Mouse (Mus musculus): Measurements from ENCODE around the gene Mthfd1. TPM values are rescaled to one million over a fixed set of nuclear protein-coding genes. Genes with fewer than 3 reads are reported as not detected.

Mthfd1 gene
- polyA plus RNA-seq, 1 experiment from 2014 or later, result 65.6 TPM

DNA sequence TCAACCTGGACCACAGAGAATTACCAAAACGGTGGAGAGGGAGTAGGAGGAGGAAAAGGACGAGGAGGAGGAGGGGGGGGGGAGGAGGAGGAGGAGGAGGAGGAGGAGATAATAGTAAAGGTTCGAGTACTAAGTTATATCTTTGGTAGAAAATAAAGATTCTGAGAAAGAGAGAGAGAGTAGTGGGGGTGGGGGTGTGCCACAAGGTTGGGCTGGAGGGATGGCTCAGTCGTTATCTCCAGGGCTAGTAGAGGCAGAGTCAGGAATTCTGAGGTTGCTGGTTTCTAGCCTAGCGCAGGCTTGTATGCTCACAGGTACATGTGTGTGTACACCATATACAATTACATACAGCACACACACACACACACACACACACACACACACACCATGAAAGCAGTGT is 13.3 kb upstream of the Mthfd1 start:
- ChIA-PET POLR2A (no interaction called here), CTCF (no interaction called here)
- ATAC-seq (no peak), DNase-seq (ENCODE audit: low read depth, low spot score) (no peak)
- no peak for TF ChIP-seq CTCF (IDR thresholded peaks at IDR 0.05)
- H3K27me3 ChIP-seq, result peaks cover 13% of the 10 kb centered on the region
- in situ Hi-C loops (cut with MboI; ENCODE audit: low pct_unique_long_range_greater_than_20kb), result no loop called here

DNA sequence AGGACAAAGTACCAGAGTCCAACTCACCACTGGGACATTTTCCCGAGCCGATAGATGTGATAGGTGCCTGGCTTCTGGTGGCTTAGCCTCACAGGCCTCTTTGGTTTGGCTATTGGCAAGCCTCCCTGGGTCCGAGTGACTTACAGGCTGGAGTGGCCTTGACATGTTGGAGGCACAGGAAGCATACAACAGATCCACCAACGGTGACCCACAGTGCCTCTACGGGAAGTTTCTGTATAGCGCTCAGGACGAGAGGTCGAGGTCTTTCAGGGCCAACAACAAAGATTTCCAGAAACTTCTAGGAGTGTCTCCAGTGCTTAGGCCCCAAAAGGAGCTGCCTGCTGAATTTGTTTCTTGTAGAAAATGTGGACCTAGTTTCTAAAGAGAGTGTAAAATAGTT is 10.1 kb upstream of the Mthfd1 start:
- in situ Hi-C loops (cut with MboI; ENCODE audit: low pct_unique_long_range_greater_than_20kb), result no loop called here
- POLR2A ChIA-PET, result no interaction called here
- TF ChIP-seq CTCF (IDR thresholded peaks at IDR 0.05), result no peak

DNA sequence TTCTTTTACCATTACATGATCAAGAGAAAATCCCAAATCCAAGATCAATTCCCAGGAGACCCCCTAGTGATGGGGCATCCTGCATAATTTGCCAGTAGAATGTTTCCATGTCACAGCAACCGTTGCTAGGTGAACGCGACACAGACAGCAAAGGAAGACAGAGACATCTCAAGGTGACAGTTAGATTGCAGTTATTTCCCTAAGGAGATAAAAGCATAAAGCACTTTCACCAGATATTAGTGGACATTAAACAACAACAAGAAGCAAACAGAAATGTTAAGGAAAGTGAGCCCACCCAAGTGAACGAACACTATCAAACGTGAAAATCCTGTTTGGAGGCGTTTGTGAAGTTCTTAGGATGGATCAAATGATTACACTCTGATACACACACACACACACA is 8.5 kb upstream of the Mthfd1 start, which contains the start of gene Tex21:
Gene Tex21 (minus strand): TSS at position 101 of the 400 bp plus-strand sequence.
- in situ Hi-C loops (cut with MboI; ENCODE audit: low pct_unique_long_range_greater_than_20kb), result no loop called here
- H3K27me3 ChIP-seq, result peaks cover 9% of the 10 kb centered on the region
- TF ChIP-seq CTCF (IDR thresholded peaks at IDR 0.05), result no peak
- ATAC-seq, result no peak
- DNase-seq (ENCODE audit: low read depth, low spot score), result no peak
- ChIA-PET POLR2A (no interaction called here), CTCF (no interaction called here)

More for the DNA sequence above, 10.1 kb upstream of the Mthfd1 start:
- DNase-seq (ENCODE audit: low read depth, low spot score), result no peak
- no peak for ATAC-seq
- CTCF ChIA-PET, result no interaction called here
- H3K27me3 ChIP-seq, result peaks cover 13% of the 10 kb centered on the region

DNA sequence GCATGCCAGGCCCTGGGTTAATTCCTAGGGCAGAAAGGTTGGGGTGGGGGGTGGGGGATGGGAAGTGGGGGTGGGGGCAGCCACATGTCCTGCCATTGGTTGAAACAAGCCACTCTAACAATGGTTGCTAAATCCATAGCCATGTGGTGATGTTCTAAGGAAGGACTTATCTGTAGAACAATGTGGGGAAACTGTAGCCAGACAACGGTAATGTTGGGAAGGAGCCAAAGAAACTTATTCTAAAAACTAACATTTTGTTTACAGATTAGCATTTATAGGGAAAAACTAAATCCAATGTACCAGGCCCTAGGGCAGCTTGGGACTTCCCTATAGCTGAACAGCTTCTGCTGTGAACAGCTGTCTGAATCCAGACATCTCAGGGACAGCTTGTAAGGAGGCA is 2.0 kb upstream of the Mthfd1 start:
- in situ Hi-C loops (cut with MboI; ENCODE audit: low pct_unique_long_range_greater_than_20kb), result no loop called here
- ATAC-seq (no peak), DNase-seq (ENCODE audit: low read depth, low spot score) (no peak)
- ChIA-PET CTCF (no interaction called here), POLR2A (no interaction called here)
- H3K27me3 ChIP-seq, result peaks cover 3% of the 10 kb centered on the region
- no peak for TF ChIP-seq CTCF (IDR thresholded peaks at IDR 0.05)

DNA sequence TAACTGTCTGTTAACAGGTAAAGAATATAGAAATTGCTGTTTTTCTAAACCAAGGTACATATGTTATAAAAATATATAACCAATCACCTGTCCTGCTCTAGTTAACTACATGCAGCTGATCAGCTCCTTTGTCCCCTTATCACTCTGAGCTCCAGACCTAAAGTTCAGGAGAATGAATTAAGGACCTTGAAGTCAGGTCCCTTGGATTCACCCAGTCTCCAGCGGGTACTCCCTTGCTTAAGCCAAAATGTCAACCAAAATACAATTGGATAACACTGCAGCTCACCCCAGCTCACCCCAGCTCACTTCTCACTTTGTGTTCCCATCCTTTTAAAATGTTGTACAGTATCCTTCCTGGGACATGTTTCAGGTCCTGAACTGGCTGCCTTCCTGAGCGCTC is 1.5 kb upstream of the Mthfd1 start:
- no peak for ATAC-seq

DNA sequence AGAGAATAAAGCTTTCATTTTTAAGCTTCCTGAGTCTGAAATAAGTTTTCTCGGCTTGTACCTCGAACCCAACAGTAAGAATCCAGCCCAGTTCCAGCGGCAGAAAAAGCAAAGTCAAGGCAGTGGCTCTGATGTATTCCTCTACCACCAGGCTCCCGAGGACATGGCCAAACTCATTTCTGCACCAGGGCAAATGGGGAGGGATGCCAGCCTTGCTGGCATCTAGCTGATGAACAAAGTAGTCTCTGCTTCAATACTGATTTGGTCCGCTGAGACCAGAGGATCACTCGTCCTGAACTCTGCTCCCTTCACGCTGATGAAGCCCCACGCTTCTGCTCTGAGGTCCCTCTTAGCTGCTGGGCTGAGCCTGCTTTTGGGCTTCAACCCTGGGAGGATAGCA is 1.1 kb upstream of the Mthfd1 start:
- DNase-seq (ENCODE audit: low read depth, low spot score) (no peak), ATAC-seq (no peak)
- H3K27me3 ChIP-seq, result no peaks in the 10 kb centered on the region
- CTCF ChIA-PET, result no interaction called here
- TF ChIP-seq CTCF (IDR thresholded peaks at IDR 0.05), result no peak
- in situ Hi-C loops (cut with MboI; ENCODE audit: low pct_unique_long_range_greater_than_20kb), result no loop called here
- POLR2A ChIA-PET, result no interaction called here

More for the DNA sequence above, 1.5 kb upstream of the Mthfd1 start:
- CTCF ChIA-PET, result no interaction called here
- in situ Hi-C loops (cut with MboI; ENCODE audit: low pct_unique_long_range_greater_than_20kb), result no loop called here
- no peaks in the 10 kb centered on the region for H3K27me3 ChIP-seq
- POLR2A ChIA-PET, result no interaction called here
- no peak for DNase-seq (ENCODE audit: low read depth, low spot score)
- TF ChIP-seq CTCF (IDR thresholded peaks at IDR 0.05), result no peak

DNA sequence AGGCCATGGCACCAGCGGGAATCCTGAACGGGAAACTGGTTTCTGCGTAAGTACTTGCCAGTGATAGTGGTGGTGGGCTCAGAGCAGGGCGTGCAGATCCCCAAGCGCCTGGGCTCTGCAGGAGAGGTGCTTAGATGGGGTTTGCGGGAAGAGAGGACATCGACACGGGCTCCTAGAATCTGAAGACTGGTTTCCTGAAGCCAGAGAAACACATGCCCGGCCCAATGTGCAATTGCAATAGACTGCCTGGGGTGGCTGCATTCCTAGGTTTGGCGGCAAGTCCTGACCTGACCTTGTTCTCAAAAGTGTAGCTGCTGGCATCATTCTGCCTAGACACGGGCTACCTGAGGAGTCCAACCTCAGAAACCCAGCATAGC is 389 bp downstream of the Mthfd1 start:
- ChIA-PET CTCF (no interaction called here), POLR2A (interaction anchor here (1.0 kb wide), 1 partner anchor 79 kb away, joined by 4 read pairs; no protein-coding TSS in a partner anchor)
- DNase-seq (ENCODE audit: low read depth, low spot score), result no peak
- in situ Hi-C loops (cut with MboI; ENCODE audit: low pct_unique_long_range_greater_than_20kb), result no loop called here
- no peak for TF ChIP-seq CTCF (IDR thresholded peaks at IDR 0.05)
- ATAC-seq, result peak; percentile 24
- H3K27me3 ChIP-seq, result no peaks in the 10 kb centered on the region

DNA sequence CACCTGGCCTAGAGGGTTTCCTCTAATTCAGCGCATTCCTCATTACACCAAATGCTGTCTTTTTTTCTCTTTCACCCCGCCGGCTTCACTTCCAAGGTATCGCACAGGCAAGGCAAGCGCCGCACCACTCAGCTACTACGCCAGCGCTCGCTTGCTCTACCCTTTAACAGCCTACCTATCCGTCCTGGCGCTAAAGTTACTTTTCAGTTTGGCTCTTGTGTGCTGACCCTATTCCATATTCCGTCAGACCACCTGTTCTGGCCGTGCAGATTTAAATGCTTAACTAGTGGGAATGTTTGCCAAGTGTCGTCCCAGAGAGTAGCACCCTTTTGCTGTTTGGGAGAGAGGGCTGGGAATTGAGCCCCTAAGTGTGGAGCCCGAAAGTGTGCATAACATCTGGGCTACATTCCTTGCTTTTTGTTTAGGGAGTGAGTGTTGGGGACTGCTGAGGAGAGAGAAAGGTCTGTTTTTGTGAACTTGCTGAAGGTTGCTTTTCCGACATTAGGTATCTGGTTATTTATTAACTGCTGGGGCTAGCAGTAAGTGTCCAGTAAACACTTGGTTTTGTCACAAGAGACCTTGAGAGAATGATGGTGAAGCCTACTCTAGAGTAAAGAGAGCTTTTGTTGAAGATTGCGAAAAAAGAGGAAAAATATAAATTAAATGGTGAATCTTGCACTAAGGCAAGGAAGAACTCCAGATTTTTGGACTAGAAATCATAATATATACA is 1.2 kb downstream of the Mthfd1 start:
- DNase-seq (ENCODE audit: low read depth, low spot score) (no peak), ATAC-seq (peak; percentile 17)
- no peaks in the 10 kb centered on the region for H3K27me3 ChIP-seq
- TF ChIP-seq CTCF (IDR thresholded peaks at IDR 0.05), result no peak
- in situ Hi-C loops (cut with MboI; ENCODE audit: low pct_unique_long_range_greater_than_20kb), result no loop called here
- ChIA-PET POLR2A (interaction anchor here (1.0 kb wide), 1 partner anchor 78 kb away, joined by 4 read pairs; no protein-coding TSS in a partner anchor), CTCF (no interaction called here)

DNA sequence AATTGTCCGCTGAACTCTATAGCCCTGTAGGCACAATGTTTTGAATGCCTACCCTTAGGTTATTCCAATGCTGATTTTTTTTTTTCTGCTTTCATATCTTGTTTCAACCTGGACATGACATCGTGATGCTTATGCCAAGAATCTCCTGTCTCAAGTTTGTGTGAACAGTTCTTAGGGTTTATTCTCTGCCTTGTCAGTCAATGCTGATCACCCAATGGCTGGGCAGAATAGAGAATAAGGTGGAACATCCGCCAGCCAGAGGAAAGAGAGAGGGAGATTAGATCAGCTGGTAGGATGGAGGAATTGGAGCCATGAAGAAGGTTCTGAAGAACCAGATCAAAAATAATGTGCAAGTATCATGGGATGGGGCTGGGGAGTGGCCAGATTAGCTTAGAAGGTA is 5.6 kb downstream of the Mthfd1 start:
- ATAC-seq, result no peak
- no peaks in the 10 kb centered on the region for H3K27me3 ChIP-seq
- POLR2A ChIA-PET, result interaction anchor here (0.7 kb wide), 1 partner anchor 166 kb away, joined by 3 read pairs; no protein-coding TSS in a partner anchor
- no peak for TF ChIP-seq CTCF (IDR thresholded peaks at IDR 0.05)
- in situ Hi-C loops (cut with MboI; ENCODE audit: low pct_unique_long_range_greater_than_20kb), result loop anchor here (10.0 kb wide), 1 partner anchor 204 kb away; no protein-coding TSS in a partner anchor
- CTCF ChIA-PET, result no interaction called here
- DNase-seq (ENCODE audit: low read depth, low spot score), result no peak

DNA sequence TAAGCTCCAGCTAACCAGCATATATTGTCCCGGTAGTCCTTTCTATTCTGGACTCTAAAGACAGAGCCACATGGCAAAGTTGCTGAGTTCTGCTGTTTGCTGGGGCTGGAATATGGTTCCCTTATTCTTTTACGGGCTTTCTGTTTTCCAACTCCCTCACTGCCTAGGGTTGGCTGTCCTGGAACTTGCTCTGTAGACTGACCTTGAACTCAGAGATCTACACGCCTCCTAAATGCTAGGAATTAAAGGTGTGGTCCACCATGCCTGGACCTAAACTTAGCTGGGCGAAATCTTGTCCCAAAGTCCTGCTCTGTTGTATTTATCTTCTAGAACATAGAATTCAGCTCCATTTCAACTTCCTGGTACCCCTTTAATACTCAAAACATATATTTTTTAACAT is 6.5 kb downstream of the Mthfd1 start:
- in situ Hi-C loops (cut with MboI; ENCODE audit: low pct_unique_long_range_greater_than_20kb), result loop anchor here (10.0 kb wide), 1 partner anchor 203 kb away; no protein-coding TSS in a partner anchor
- ChIA-PET CTCF (interaction anchor here (1.2 kb wide), 1 partner anchor 9 kb away, joined by 5 read pairs; no protein-coding TSS in a partner anchor), POLR2A (no interaction called here)
- no peaks in the 10 kb centered on the region for H3K27me3 ChIP-seq
- ATAC-seq, result no peak
- no peak for TF ChIP-seq CTCF (IDR thresholded peaks at IDR 0.05)
- DNase-seq (ENCODE audit: low read depth, low spot score), result no peak

DNA sequence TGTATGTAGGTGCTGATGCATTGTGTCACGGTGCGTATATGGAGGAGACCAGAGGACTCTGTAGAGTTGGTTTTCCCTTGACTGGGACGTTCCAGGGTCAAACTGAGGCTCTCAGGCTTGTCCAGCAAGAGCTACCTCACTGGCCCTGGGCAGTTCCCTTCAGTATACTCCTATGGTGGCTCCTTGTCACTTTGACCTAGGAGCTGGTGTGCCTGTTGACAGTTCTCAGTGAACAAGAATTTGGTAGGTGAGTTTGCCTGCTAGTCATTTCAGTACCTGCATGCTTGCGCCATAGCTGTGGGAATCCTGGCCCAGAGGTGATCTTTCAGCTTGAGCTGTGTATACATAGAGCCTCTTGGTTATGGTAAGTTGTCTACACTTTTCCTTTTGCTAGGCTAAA is 7.8 kb downstream of the Mthfd1 start:
- ChIA-PET POLR2A (no interaction called here), CTCF (no interaction called here)
- in situ Hi-C loops (cut with MboI; ENCODE audit: low pct_unique_long_range_greater_than_20kb), result loop anchor here (10.0 kb wide), 1 partner anchor 202 kb away; no protein-coding TSS in a partner anchor
- TF ChIP-seq CTCF (IDR thresholded peaks at IDR 0.05), result no peak
- no peak for ATAC-seq
- DNase-seq (ENCODE audit: low read depth, low spot score), result no peak
- H3K27me3 ChIP-seq, result no peaks in the 10 kb centered on the region

Data from Patski (cell line).